Mouse (Mus musculus): ENCODE data around the gene Zfp280b.
A peak's percentile ranks its signal among the peaks of the same experiment; 100 is the strongest.
"Not testable (repeated sequence)": the region's sequence is repeated elsewhere in the genome, so short reads cannot be mapped to it uniquely, and the experiment has no call there.

Gene Zfp280b

GRCm38 (mm10) chr10:76030496-76030895 lies 2.0 kb upstream of the Zfp280b start:
- DNase-seq (ENCODE audit: low read depth, low spot score) = no peak

GRCm38 (mm10) chr10:76031511-76032401 lies 694 bp upstream of the Zfp280b start:
- DNase-seq (ENCODE audit: low read depth, low spot score) = peak; percentile 1

GRCm38 (mm10) chr10:76033119-76033455 lies 637 bp downstream of the Zfp280b start:
- no peak for DNase-seq (ENCODE audit: low read depth, low spot score)

GRCm38 (mm10) chr10:76034001-76034600 lies 1.7 kb downstream of the Zfp280b start:
- no peak for DNase-seq (ENCODE audit: low read depth, low spot score)

GRCm38 (mm10) chr10:76035277-76035676 lies 2.8 kb downstream of the Zfp280b start:
- DNase-seq (ENCODE audit: low read depth, low spot score) = no peak

- DNase-seq (ENCODE audit: low read depth, low spot score) = no peak
These were observed 4.5 kb downstream of the Zfp280b start for GRCm38 (mm10) chr10:76036962-76037361.

GRCm38 (mm10) chr10:76045343-76045742 lies 12.9 kb downstream of the Zfp280b start:
- no peak for DNase-seq (ENCODE audit: low read depth, low spot score)

- no peak for DNase-seq (ENCODE audit: low read depth, low spot score)
These were observed 14.3 kb downstream of the Zfp280b start for GRCm38 (mm10) chr10:76046754-76047153.

GRCm38 (mm10) chr10:76047182-76047869 lies 14.9 kb downstream of the Zfp280b start:
- no peak for DNase-seq (ENCODE audit: low read depth, low spot score)

GRCm38 (mm10) chr10:76048967-76049366 lies 16.5 kb downstream of the Zfp280b start:
- no peak for DNase-seq (ENCODE audit: low read depth, low spot score)

GRCm38 (mm10) chr10:76051860-76052259 lies 19.4 kb downstream of the Zfp280b start:
- DNase-seq (ENCODE audit: low read depth, low spot score) = no peak

GRCm38 (mm10) chr10:76062439-76062838 lies 30.0 kb downstream of the Zfp280b start:
- no peak for DNase-seq (ENCODE audit: low read depth, low spot score)

- DNase-seq (ENCODE audit: low read depth, low spot score) = no peak
These were observed 35.5 kb downstream of the Zfp280b start for GRCm38 (mm10) chr10:76067674-76068613.

- not testable (repeated sequence) for DNase-seq (ENCODE audit: low read depth, low spot score)
These were observed 39.6 kb downstream of the Zfp280b start for GRCm38 (mm10) chr10:76072080-76072479.

- not testable (repeated sequence) for DNase-seq (ENCODE audit: low read depth, low spot score)
These were observed 44.6 kb downstream of the Zfp280b start for GRCm38 (mm10) chr10:76077008-76077407.
